Mouse (Mus musculus): ENCODE results near the gene Sgip1.

GRCm38 (mm10) chr4:102824494-102824893 is 83.4 kb downstream of the Sgip1 start:
- TF ChIP-seq CTCF (IDR thresholded peaks at IDR 0.05; ENCODE audit: borderline replicate concordance, insufficient read depth, low read depth, low read length) (no peak), POLR2A (IDR thresholded peaks at IDR 0.05; ENCODE audit: borderline replicate concordance, insufficient read depth, low read length) (no peak)
